In genomic region chr5:134572508-134573214, GRCm38 (mm10) we compare ENCODE assay signal across 8 mouse cellular contexts. TPM values are rescaled to one million over a fixed set of nuclear protein-coding genes. Genes with fewer than 3 reads are reported as not detected.
DNase-seq lines count a peak whose midpoint lies in the region; ATAC-seq and TF ChIP-seq lines count a peak whose summit lies in the region.

No protein-coding gene starts in this region.

- no peak for ATAC-seq in embryonic facial prominence, embryonic 13.5 days (ENCODE audit: insufficient number of reproducible peaks, insufficient read depth, low FRiP score, low TSS enrichment, low read depth)
- ATAC-seq in hindbrain, embryonic 11.5 days (ENCODE audit: low FRiP score) = no peak
- no peak for ATAC-seq in limb, embryonic 15.5 days (ENCODE audit: insufficient number of reproducible peaks, low FRiP score, low TSS enrichment, low read depth)
- no peak for ATAC-seq in neural tube, embryonic 15.5 days (ENCODE audit: low FRiP score)

- no peak for DNase-seq in CH12.LX (ENCODE audit: extremely low read depth)
- DNase-seq in hindbrain, embryonic 11.5 days (ENCODE audit: low spot score) = no peak
- DNase-seq in frontal cortex, postnatal 25 days (ENCODE audit: low spot score in 2 of 2) = no peak
- no peak for DNase-seq in urinary bladder, postnatal 14 days (ENCODE audit: low spot score)
- no peak for DNase-seq in left cerebral cortex, adult 9 months (ENCODE audit: low spot score in 2 of 2)

- no peak for TF ChIP-seq EP300 in CH12.LX (IDR thresholded peaks at IDR 0.05; ENCODE audit: low read length)

- H3K36me3 ChIP-seq in CH12.LX (replicated peaks in 1 of 2; ENCODE audit: control insufficient read depth in 1 of 2, insufficient read depth in 1 of 2, low read length in 1 of 2) = no peaks in the 10 kb centered on the region
- H3K36me3 ChIP-seq in embryonic facial prominence, embryonic 13.5 days = no peaks in the 10 kb centered on the region
- H3K36me3 ChIP-seq in hindbrain, embryonic 11.5 days (ENCODE audit: control insufficient read depth, insufficient read depth, low read length) = no peaks in the 10 kb centered on the region
- no peaks in the 10 kb centered on the region for H3K36me3 ChIP-seq in limb, embryonic 15.5 days
- H3K36me3 ChIP-seq in neural tube, embryonic 15.5 days = no peaks in the 10 kb centered on the region

- peak overlapping the region; percentile 73; the same call in 1 of the 2 replicates for H3K4me2 ChIP-seq in CH12.LX (ENCODE audit: insufficient read depth, low read depth, poor library complexity, severe bottlenecking)
- peak overlapping the region; percentile 81 for H3K4me2 ChIP-seq in embryonic facial prominence, embryonic 13.5 days
- peak overlapping the region; percentile 67 for H3K4me2 ChIP-seq in hindbrain, embryonic 11.5 days (replicated peaks; ENCODE audit: low read depth, low read length)
- H3K4me2 ChIP-seq in limb, embryonic 15.5 days = peak overlapping the region; percentile 79
- H3K4me2 ChIP-seq in neural tube, embryonic 15.5 days = peak overlapping the region; percentile 87

- WGBS in embryonic facial prominence, embryonic 13.5 days = 36% methylated on average over 10 of the region's 10 CpGs
- 44% methylated on average over 10 of the region's 10 CpGs for WGBS in hindbrain, embryonic 11.5 days
- WGBS in limb, embryonic 15.5 days = 33% methylated on average over 10 of the region's 10 CpGs
- WGBS in neural tube, embryonic 15.5 days = 34% methylated on average over 10 of the region's 10 CpGs

- dilution Hi-C loops in CH12.LX (cut with MboI; ENCODE audit: extremely low pct_ligation_motif_present, extremely low pct_unique_long_range_greater_than_20kb, low sequenced_read_pairs) = no loop called here

- peaks cover 3% of the 10 kb centered on the region for H3K9me3 ChIP-seq in CH12.LX (replicated peaks; ENCODE audit: low read length)
- H3K9me3 ChIP-seq in embryonic facial prominence, embryonic 13.5 days = no peaks in the 10 kb centered on the region
- no peaks in the 10 kb centered on the region for H3K9me3 ChIP-seq in hindbrain, embryonic 11.5 days (ENCODE audit: control insufficient read depth, low read length)
- H3K9me3 ChIP-seq in limb, embryonic 15.5 days = no peaks in the 10 kb centered on the region
- no peaks in the 10 kb centered on the region for H3K9me3 ChIP-seq in neural tube, embryonic 15.5 days (replicated peaks)

- no peak for TF ChIP-seq CTCF in CH12.LX (conservative IDR thresholded peaks at IDR 0.05 in 1 of 2, IDR thresholded peaks at IDR 0.05 in 1 of 2; ENCODE audit: low read depth in 2 of 2, low read length in 2 of 2)

- no peaks in the 10 kb centered on the region for H3K79me2 ChIP-seq in CH12.LX (replicated peaks; ENCODE audit: control insufficient read depth, extremely low read depth, insufficient read depth, poor library complexity, severe bottlenecking)

- peak overlapping the region; percentile 52; the same call in 1 of the 2 replicates for H3K9ac ChIP-seq in CH12.LX (ENCODE audit: insufficient read depth, low read depth)
- peak overlapping the region; percentile 72 for H3K9ac ChIP-seq in embryonic facial prominence, embryonic 13.5 days
- peak overlapping the region; percentile 62; the same call in 1 of the 2 replicates for H3K9ac ChIP-seq in hindbrain, embryonic 11.5 days (ENCODE audit: low read depth, low read length)
- H3K9ac ChIP-seq in limb, embryonic 15.5 days = no peak overlapping the region; the same call in 1 of the 2 replicates
- peak overlapping the region; percentile 56; the same call in 1 of the 2 replicates for H3K9ac ChIP-seq in neural tube, embryonic 15.5 days (replicated peaks)

- no peak overlapping the region for H3K27ac ChIP-seq in CH12.LX (ENCODE audit: insufficient read depth, low read depth)
- H3K27ac ChIP-seq in embryonic facial prominence, embryonic 13.5 days = peak overlapping the region; percentile 85
- H3K27ac ChIP-seq in hindbrain, embryonic 11.5 days (ENCODE audit: low read depth, low read length) = 0 out of 2 replicates have a peak overlapping the region, but pooled peaks have one; percentile 62
- peak overlapping the region; percentile 80 for H3K27ac ChIP-seq in limb, embryonic 15.5 days
- H3K27ac ChIP-seq in neural tube, embryonic 15.5 days (replicated peaks) = peak overlapping the region; percentile 74; the same call in 1 of the 2 replicates

- no peak for TF ChIP-seq RAD21 in CH12.LX (IDR thresholded peaks at IDR 0.05; ENCODE audit: low read depth, low read length)

- H3K27me3 ChIP-seq in CH12.LX (replicated peaks) = no peaks in the 10 kb centered on the region
- H3K27me3 ChIP-seq in embryonic facial prominence, embryonic 13.5 days = no peaks in the 10 kb centered on the region
- H3K27me3 ChIP-seq in hindbrain, embryonic 11.5 days (ENCODE audit: control insufficient read depth, insufficient read depth, low read length) = no peaks in the 10 kb centered on the region
- no peaks in the 10 kb centered on the region for H3K27me3 ChIP-seq in limb, embryonic 15.5 days
- H3K27me3 ChIP-seq in neural tube, embryonic 15.5 days (replicated peaks) = no peaks in the 10 kb centered on the region

- H3K4me3 ChIP-seq in CH12.LX (replicated peaks in 1 of 3; ENCODE audit: low read depth in 2 of 3, low read length in 2 of 3, poor library complexity in 1 of 3) = peak overlapping the region in 2 of 3 experiments; percentile 13 to 46
- H3K4me3 ChIP-seq in embryonic facial prominence, embryonic 13.5 days = peak overlapping the region; percentile 55
- peak overlapping the region; percentile 41 for H3K4me3 ChIP-seq in hindbrain, embryonic 11.5 days (ENCODE audit: low read depth, low read length)
- peak overlapping the region; percentile 54 for H3K4me3 ChIP-seq in limb, embryonic 15.5 days
- H3K4me3 ChIP-seq in neural tube, embryonic 15.5 days (replicated peaks) = peak overlapping the region; percentile 51

- peaks cover 8 to 52% of the 10 kb centered on the region in 2 experiments for H3K4me1 ChIP-seq in CH12.LX (ENCODE audit: control insufficient read depth in 1 of 2, insufficient read depth in 2 of 2)
- peaks cover 25% of the 10 kb centered on the region for H3K4me1 ChIP-seq in embryonic facial prominence, embryonic 13.5 days
- H3K4me1 ChIP-seq in hindbrain, embryonic 11.5 days (replicated peaks; ENCODE audit: control insufficient read depth, insufficient read depth, low read length) = peaks cover 3% of the 10 kb centered on the region; the same call in 1 of the 2 replicates
- peaks cover 14% of the 10 kb centered on the region for H3K4me1 ChIP-seq in limb, embryonic 15.5 days
- H3K4me1 ChIP-seq in neural tube, embryonic 15.5 days = peaks cover 9% of the 10 kb centered on the region

- TF ChIP-seq POLR2A in CH12.LX (IDR thresholded peaks at IDR 0.05; ENCODE audit: low read depth, low read length) = no peak

- in situ Hi-C loops in CH12.LX (cut with MboI; ENCODE audit: low pct_ligation_motif_present, low pct_unique_long_range_greater_than_20kb, low sequenced_read_pairs) = no loop called here

TF ChIP-seq in CH12.LX, 34 proteins besides CTCF, POLR2A, EP300 and RAD21 (continues in another document):
- TF ChIP-seq ELF1 (IDR thresholded peaks at IDR 0.05; ENCODE audit: low read depth, low read length) (0 out of 2 replicates have a peak, but pooled peaks have one; percentile 17), SIN3A (IDR thresholded peaks at IDR 0.05; ENCODE audit: low read length) (no peak), BHLHE40 (IDR thresholded peaks at IDR 0.05; ENCODE audit: low read depth, low read length) (peak; percentile 85), POLR2AphosphoS2 (IDR thresholded peaks at IDR 0.05; ENCODE audit: low read depth, low read length) (no peak), CHD1 (IDR thresholded peaks at IDR 0.05; ENCODE audit: low read depth, low read length) (no peak), IRF4 (IDR thresholded peaks at IDR 0.05; ENCODE audit: low read depth, low read length) (0 out of 2 replicates have a peak, but pooled peaks have one; percentile 23)

RNA-seq across cellular contexts. Expression of gene Rfc2, which starts 8.5 kb away (rescaled TPM):
- total RNA-seq in CH12.LX (2012; rRNA removed) (223 and 237 TPM in 2 replicates), CH12.LX (2014; rRNA removed) (219 and 222 TPM in 2 replicates)
- polyA plus RNA-seq in CH12.LX (2012; ENCODE audit: insufficient read length, low read depth) = 267 and 283 TPM in 2 replicates
- polyA plus RNA-seq in embryonic facial prominence, embryonic 13.5 days (2015; fragmentation: Nextera tagmentation; extraction: Ambion mirVana) = 326 and 332 TPM in 2 replicates
- 291 and 298 TPM in 2 replicates for polyA plus RNA-seq in hindbrain, embryonic 11.5 days (2014; fragmentation: Nextera tagmentation; extraction: Ambion mirVana)
- polyA plus RNA-seq in limb, embryonic 15.5 days (2015; fragmentation: Nextera tagmentation; extraction: Ambion mirVana) = 226 and 241 TPM in 2 replicates
- 185 and 216 TPM in 2 replicates for polyA plus RNA-seq in neural tube, embryonic 15.5 days (2015; fragmentation: Nextera tagmentation; extraction: Ambion mirVana)

RNA-seq across cellular contexts. Expression of gene Syna, which starts 12.7 kb away (rescaled TPM):
- total RNA-seq in CH12.LX (2012; rRNA removed) (0.08 and 0.13 TPM in 2 replicates), CH12.LX (2014; rRNA removed) (0.13 TPM in 1 of 2 replicates, not detected in the other)
- polyA plus RNA-seq in CH12.LX (2012; ENCODE audit: insufficient read length, low read depth) = 2.3 and 4.0 TPM in 2 replicates
- 0.10 and 0.12 TPM in 2 replicates for polyA plus RNA-seq in embryonic facial prominence, embryonic 13.5 days (2015; fragmentation: Nextera tagmentation; extraction: Ambion mirVana)
- polyA plus RNA-seq in hindbrain, embryonic 11.5 days (2014; fragmentation: Nextera tagmentation; extraction: Ambion mirVana) = not detected in 2 replicates
- polyA plus RNA-seq in limb, embryonic 15.5 days (2015; fragmentation: Nextera tagmentation; extraction: Ambion mirVana) = 0.09 and 0.17 TPM in 2 replicates
- 0.51 and 0.63 TPM in 2 replicates for polyA plus RNA-seq in neural tube, embryonic 15.5 days (2015; fragmentation: Nextera tagmentation; extraction: Ambion mirVana)

RNA-seq across cellular contexts. Expression of gene Clip2, which starts 20.4 kb away (rescaled TPM):
- total RNA-seq in CH12.LX (2012; rRNA removed) = 6.5 and 8.7 TPM in 2 replicates
- 4.7 and 5.4 TPM in 2 replicates for total RNA-seq in CH12.LX (2014; rRNA removed)
- 15.7 and 16.7 TPM in 2 replicates for polyA plus RNA-seq in CH12.LX (2012; ENCODE audit: insufficient read length, low read depth)
- polyA plus RNA-seq in embryonic facial prominence, embryonic 13.5 days (2015; fragmentation: Nextera tagmentation; extraction: Ambion mirVana) = 5.4 and 5.8 TPM in 2 replicates
- 7.4 and 8.0 TPM in 2 replicates for polyA plus RNA-seq in hindbrain, embryonic 11.5 days (2014; fragmentation: Nextera tagmentation; extraction: Ambion mirVana)
- polyA plus RNA-seq in limb, embryonic 15.5 days (2015; fragmentation: Nextera tagmentation; extraction: Ambion mirVana) = 3.3 and 3.9 TPM in 2 replicates
- 10.4 and 12.1 TPM in 2 replicates for polyA plus RNA-seq in neural tube, embryonic 15.5 days (2015; fragmentation: Nextera tagmentation; extraction: Ambion mirVana)

RNA-seq across cellular contexts. Expression of gene Lat2, which starts 42.2 kb away (rescaled TPM):
- total RNA-seq in CH12.LX (2012; rRNA removed) (89.7 and 100 TPM in 2 replicates), CH12.LX (2014; rRNA removed) (121 and 130 TPM in 2 replicates)
- polyA plus RNA-seq in CH12.LX (2012; ENCODE audit: insufficient read length, low read depth) = 108 and 112 TPM in 2 replicates
- polyA plus RNA-seq in embryonic facial prominence, embryonic 13.5 days (2015; fragmentation: Nextera tagmentation; extraction: Ambion mirVana) = 2.6 and 2.9 TPM in 2 replicates
- 0.77 and 3.1 TPM in 2 replicates for polyA plus RNA-seq in hindbrain, embryonic 11.5 days (2014; fragmentation: Nextera tagmentation; extraction: Ambion mirVana)
- 7.9 and 8.8 TPM in 2 replicates for polyA plus RNA-seq in limb, embryonic 15.5 days (2015; fragmentation: Nextera tagmentation; extraction: Ambion mirVana)
- 3.4 and 3.9 TPM in 2 replicates for polyA plus RNA-seq in neural tube, embryonic 15.5 days (2015; fragmentation: Nextera tagmentation; extraction: Ambion mirVana)
